Mouse (Mus musculus) CD4-positive helper T cell, adult 2 months (primary cell): ENCODE measurements around the gene Trim71.
A peak's percentile ranks its signal among the peaks of the same experiment; 100 is the strongest.

Source experiments
- DNase-seq: peaks from one replicate; pipeline ENCODE4 v3.0.0-alpha.2; 2012; ENCODE audit warnings: low read depth, missing footprints, low spot score

The Trim71 gene

GRCm38 (mm10) chr9:114484771-114485170, 79.4 kb downstream of the Trim71 start:
- no peak for DNase-seq

GRCm38 (mm10) chr9:114480940-114481339, 83.2 kb downstream of the Trim71 start:
- DNase-seq: peak; percentile 66

DNA sequence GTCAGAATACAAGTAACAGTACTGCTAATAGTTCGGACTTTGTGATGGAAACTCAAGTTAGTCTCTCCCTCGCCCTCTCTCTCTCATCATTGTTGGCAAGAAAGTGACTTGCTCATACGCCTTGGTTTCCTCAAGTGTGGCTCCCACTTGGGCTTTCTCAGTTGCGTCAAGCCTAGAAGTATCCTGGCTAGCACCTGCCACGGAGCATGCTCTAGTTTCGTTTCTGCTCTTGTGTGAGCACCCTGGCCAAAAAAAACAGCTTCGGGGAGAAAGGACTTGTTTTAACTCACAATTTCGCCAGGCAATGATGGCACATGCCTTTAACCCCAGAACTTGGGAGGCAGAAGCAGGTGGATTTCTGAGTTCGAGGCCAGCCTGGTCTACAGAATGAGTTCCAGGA, 87.2 kb downstream of the Trim71 start:
- DNase-seq: peak; percentile 59

- no peak for DNase-seq
Observed at GRCm38 (mm10) chr9:114471892-114472291, 92.3 kb downstream of the Trim71 start.

- DNase-seq: no peak
Observed at GRCm38 (mm10) chr9:114468701-114469100, 95.5 kb downstream of the Trim71 start.

DNA sequence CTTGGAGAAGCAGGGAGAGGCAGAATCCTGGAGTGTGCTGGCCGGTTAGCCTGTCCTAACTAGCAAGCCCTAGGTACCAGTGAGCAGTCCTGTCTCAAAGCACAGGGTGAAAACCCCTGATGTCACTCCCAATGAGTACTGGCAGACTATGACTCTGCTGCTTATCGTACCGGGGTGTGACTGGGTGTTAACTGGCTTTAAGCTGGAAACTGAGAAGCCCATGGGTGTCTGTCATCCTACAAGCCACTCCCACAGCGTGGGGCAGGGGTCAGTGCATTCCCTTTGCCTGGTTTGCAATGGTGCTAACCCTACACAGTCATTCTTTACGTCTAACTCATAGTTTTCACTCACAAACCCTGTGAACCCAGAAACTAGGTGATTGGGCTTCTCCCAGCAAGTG, 96.0 kb downstream of the Trim71 start:
- DNase-seq: no peak

GRCm38 (mm10) chr9:114466871-114467270, 97.3 kb downstream of the Trim71 start:
- DNase-seq: peak; percentile 61

DNA sequence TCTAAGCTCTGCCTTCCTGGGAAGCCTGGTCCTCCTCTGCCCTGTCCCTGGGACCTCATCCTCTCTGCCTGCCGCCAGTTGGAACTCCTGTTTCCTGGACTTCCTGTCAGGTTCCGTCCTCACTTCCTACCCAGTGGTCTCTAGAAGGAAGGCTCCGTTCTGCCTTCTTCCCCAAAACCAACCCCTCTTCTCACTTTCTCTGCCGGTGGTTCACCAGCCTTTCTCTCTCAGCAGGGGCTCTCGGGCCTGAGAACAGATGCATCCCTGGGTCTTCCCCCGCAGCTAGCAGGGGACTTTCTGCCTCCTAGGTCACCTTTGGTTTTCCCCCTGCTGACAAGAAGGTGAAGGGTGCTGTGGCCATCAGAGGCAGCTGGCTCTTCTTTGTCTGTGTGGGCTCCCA, 98.7 kb downstream of the Trim71 start:
- DNase-seq: no peak

- peak; percentile 49 for DNase-seq
Observed at GRCm38 (mm10) chr9:114462569-114462968, 101.6 kb downstream of the Trim71 start.

- DNase-seq: peak; percentile 53
Observed at GRCm38 (mm10) chr9:114458436-114458835, 105.7 kb downstream of the Trim71 start.
